Mouse (Mus musculus) cerebellum, adult 18-20 months (tissue): ENCODE measurements around the gene Bivm.

ENCODE experiments used
- DNase-seq, 2 experiments: peaks; one replicate each; pipeline ENCODE4 v3.0.0; 2021

Bivm gene

GRCm38 (mm10) chr1:44178086-44178485, 59.3 kb downstream of the Bivm start:
- no peak for DNase-seq

DNA sequence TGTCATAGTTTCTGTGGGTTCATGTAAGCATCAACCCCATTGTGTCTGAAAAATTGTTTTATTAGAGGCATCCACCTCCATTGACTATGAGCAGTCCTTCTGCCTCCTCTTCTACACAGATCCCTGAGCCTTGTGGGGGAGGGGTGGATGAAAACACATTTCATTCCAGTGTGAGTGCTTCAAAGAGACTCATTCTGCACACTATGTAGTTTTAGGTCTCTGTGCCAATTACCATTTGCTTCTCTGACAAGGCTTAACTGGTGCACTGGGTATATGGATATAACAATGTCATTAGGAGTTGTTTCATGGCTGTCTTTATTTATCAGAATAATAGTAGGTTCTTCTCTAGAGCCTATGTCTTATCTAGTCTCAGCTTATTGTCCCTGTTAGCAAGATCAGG, 67.6 kb downstream of the Bivm start:
- DNase-seq: no peak
